Mouse (Mus musculus): ENCODE measurements around the gene Eefsec.

Eefsec gene

GRCm38 (mm10) chr6:88266055-88266454, 180.3 kb downstream of the Eefsec start:
- DNase-seq (ENCODE audit: low read depth, low spot score), result no peak

GRCm38 (mm10) chr6:88265355-88265754, 181.0 kb downstream of the Eefsec start:
- DNase-seq (ENCODE audit: low read depth, low spot score), result no peak

GRCm38 (mm10) chr6:88262160-88262559, 184.2 kb downstream of the Eefsec start:
- no peak for DNase-seq (ENCODE audit: low read depth, low spot score)

- DNase-seq (ENCODE audit: low read depth, low spot score), result no peak
Observed at GRCm38 (mm10) chr6:88260645-88261044, 185.7 kb downstream of the Eefsec start.

- no peak for DNase-seq (ENCODE audit: low read depth, low spot score)
Observed at GRCm38 (mm10) chr6:88259621-88260020, 186.7 kb downstream of the Eefsec start.

GRCm38 (mm10) chr6:88255435-88255834, 190.9 kb downstream of the Eefsec start:
- DNase-seq (ENCODE audit: low read depth, low spot score), result no peak

- no peak for DNase-seq (ENCODE audit: low read depth, low spot score)
Observed at GRCm38 (mm10) chr6:88254082-88254481, 192.3 kb downstream of the Eefsec start.

GRCm38 (mm10) chr6:88251798-88252478, 194.4 kb downstream of the Eefsec start:
- DNase-seq (ENCODE audit: low read depth, low spot score), result no peak

- no peak for DNase-seq (ENCODE audit: low read depth, low spot score)
Observed at GRCm38 (mm10) chr6:88251396-88251795, 194.9 kb downstream of the Eefsec start.

GRCm38 (mm10) chr6:88249231-88249630, 197.1 kb downstream of the Eefsec start:
- DNase-seq (ENCODE audit: low read depth, low spot score), result no peak

- DNase-seq (ENCODE audit: low read depth, low spot score), result peak; percentile 36
Observed at GRCm38 (mm10) chr6:88242604-88243003, 203.7 kb downstream of the Eefsec start.

- no peak for DNase-seq (ENCODE audit: low read depth, low spot score)
Observed at GRCm38 (mm10) chr6:88236513-88236912, 209.8 kb downstream of the Eefsec start.

- no peak for DNase-seq (ENCODE audit: low read depth, low spot score)
Observed at GRCm38 (mm10) chr6:88235983-88236382, 210.4 kb downstream of the Eefsec start.

- no peak for DNase-seq (ENCODE audit: low read depth, low spot score)
Observed at GRCm38 (mm10) chr6:88235461-88235860, 210.9 kb downstream of the Eefsec start.

GRCm38 (mm10) chr6:88233996-88234395, 212.3 kb downstream of the Eefsec start:
- DNase-seq (ENCODE audit: low read depth, low spot score), result no peak

GRCm38 (mm10) chr6:88232221-88232620, 214.1 kb downstream of the Eefsec start:
- no peak for DNase-seq (ENCODE audit: low read depth, low spot score)

- no peak for DNase-seq (ENCODE audit: low read depth, low spot score)
Observed at GRCm38 (mm10) chr6:88231821-88232220, 214.5 kb downstream of the Eefsec start.

GRCm38 (mm10) chr6:88229221-88229620, 217.1 kb downstream of the Eefsec start:
- no peak for DNase-seq (ENCODE audit: low read depth, low spot score)

- DNase-seq (ENCODE audit: low read depth, low spot score), result no peak
Observed at GRCm38 (mm10) chr6:88227537-88227936, 218.8 kb downstream of the Eefsec start.

GRCm38 (mm10) chr6:88226570-88226994, 219.8 kb downstream of the Eefsec start:
- DNase-seq (ENCODE audit: low read depth, low spot score), result no peak

- no peak for DNase-seq (ENCODE audit: low read depth, low spot score)
Observed at GRCm38 (mm10) chr6:88221968-88222367, 224.4 kb downstream of the Eefsec start, which contains the start of gene Dnajb8. Dnajb8 (plus strand) TSS chr6:88222268.

GRCm38 (mm10) chr6:88219094-88219493, 227.2 kb downstream of the Eefsec start:
- DNase-seq (ENCODE audit: low read depth, low spot score), result no peak

- DNase-seq (ENCODE audit: low read depth, low spot score), result no peak
Observed at GRCm38 (mm10) chr6:88216199-88216598, 230.1 kb downstream of the Eefsec start.

GRCm38 (mm10) chr6:88215797-88216196, 230.5 kb downstream of the Eefsec start:
- no peak for DNase-seq (ENCODE audit: low read depth, low spot score)

Measured in retina, postnatal 7 days (tissue).